Mouse (Mus musculus) MEL (cell line): ENCODE results near the gene Gm26620. TPM values are rescaled to one million over a fixed set of nuclear protein-coding genes. Genes with fewer than 3 reads are reported as not detected.
A peak's percentile ranks its signal among the peaks of the same experiment; 100 is the strongest.

ENCODE experiments used
- DNase-seq: peaks from one replicate; pipeline ENCODE4 v3.0.0; 2011; ENCODE audit warnings: low read depth, low spot score
- H3K27ac ChIP-seq: 2 replicates; pipeline ENCODE4 v1.5.1; 2012; ENCODE audit warnings: low read depth, mild to moderate bottlenecking, control low read depth, low read length, moderate library complexity; ENCODE audit not compliant: control insufficient read depth
- H3K27me3 ChIP-seq, 2 experiments: fragments of 150-350 bp in 1 of 2; sonication (generic) in 1 of 2; 2 replicates each; pipeline ENCODE4 v1.6.1; 2012; ENCODE audit warnings: low read length in 2 of 2, mild to moderate bottlenecking in 2 of 2, improper control_type of control experiment in 1 of 2, moderate library complexity in 1 of 2; ENCODE audit not compliant: insufficient read depth in 2 of 2, control insufficient read depth in 1 of 2
- H3K36me3 ChIP-seq, 2 experiments: 2 replicates each; pipeline ENCODE4 v1.6.1; 2012 to 2014; ENCODE audit warnings: low read length in 2 of 2, improper control_type of control experiment in 1 of 2, inconsistent platforms in 1 of 2, mild to moderate bottlenecking in 1 of 2; ENCODE audit not compliant: insufficient read depth in 2 of 2, control insufficient read depth in 1 of 2
- H3K4me1 ChIP-seq, 2 experiments: fragments of 150-350 bp in 1 of 2; sonication (generic) in 1 of 2; 2 replicates each; pipeline ENCODE4 v1.6.1; 2012; ENCODE audit warnings: low read length in 2 of 2, improper control_type of control experiment in 1 of 2, mild to moderate bottlenecking in 1 of 2; ENCODE audit not compliant: insufficient read depth in 2 of 2, control insufficient read depth in 1 of 2
- H3K4me3 ChIP-seq, 2 experiments: fragments of 150-350 bp in 1 of 2; sonication (generic) in 1 of 2; 2 replicates each; pipeline ENCODE4 v1.5.1; 2012; ENCODE audit warnings: low read depth in 2 of 2, low read length in 2 of 2, mild to moderate bottlenecking in 2 of 2, moderate library complexity in 2 of 2, control low read depth in 1 of 2, improper control_type of control experiment in 1 of 2; ENCODE audit not compliant: control insufficient read depth in 1 of 2, insufficient read depth in 1 of 2
- H3K79me2 ChIP-seq: 2 replicates; pipeline ENCODE4 v1.6.1; 2012; ENCODE audit warnings: mild to moderate bottlenecking, low read length, moderate library complexity; ENCODE audit not compliant: control insufficient read depth, poor library complexity, insufficient read depth
- H3K9ac ChIP-seq: 2 replicates; pipeline ENCODE4 v1.6.1; 2012; ENCODE audit warnings: low read depth, mild to moderate bottlenecking, control low read depth, low read length, moderate library complexity; ENCODE audit not compliant: control insufficient read depth, poor library complexity, severe bottlenecking
- H3K9me3 ChIP-seq: fragments of 150-350 bp; sonication (generic); replicated peaks from 2 replicates; pipeline ENCODE4 v1.6.1; 2012; ENCODE audit warnings: mild to moderate bottlenecking, low read length, improper control_type of control experiment, moderate library complexity; ENCODE audit not compliant: insufficient read depth
- BHLHE40 ChIP-seq: IDR thresholded peaks from 2 replicates; pipeline ENCODE4 v1.6.1; 2012; ENCODE audit warnings: low read depth, mild to moderate bottlenecking, inconsistent platforms, low read length, improper control_type of control experiment, borderline replicate concordance
- CHD1 ChIP-seq: IDR thresholded peaks from 2 replicates; pipeline ENCODE4 v1.6.1; 2012; ENCODE audit warnings: low read depth, mild to moderate bottlenecking, inconsistent platforms, low read length, improper control_type of control experiment
- CHD2 ChIP-seq: IDR thresholded peaks from 2 replicates; pipeline ENCODE4 v1.6.1; 2011; ENCODE audit warnings: low read length, improper control_type of control experiment
- CTCF ChIP-seq, 3 experiments: IDR thresholded peaks in 2 of 3; conservative IDR thresholded peaks in 1 of 3; 2 replicates each; pipeline ENCODE4 v1.5.1; 2011 to 2012; ENCODE audit warnings: low read length in 3 of 3, low read depth in 2 of 3, mild to moderate bottlenecking in 2 of 3, improper control_type of control experiment in 1 of 3, inconsistent platforms in 1 of 3, mixed read lengths in 1 of 3, moderate library complexity in 1 of 3; ENCODE audit not compliant: control insufficient read depth in 1 of 3, insufficient read depth in 1 of 3, poor library complexity in 1 of 3, severe bottlenecking in 1 of 3
- E2F4 ChIP-seq: IDR thresholded peaks from 2 replicates; pipeline ENCODE4 v1.6.1; 2011; ENCODE audit warnings: low read depth, low read length, improper control_type of control experiment, borderline replicate concordance
- ELF1 ChIP-seq: IDR thresholded peaks from 2 replicates; pipeline ENCODE4 v1.6.1; 2014; ENCODE audit warnings: low read depth, mild to moderate bottlenecking, inconsistent platforms, low read length, improper control_type of control experiment, moderate library complexity
- EP300 ChIP-seq, 2 experiments: IDR thresholded peaks; 2 replicates each; pipeline ENCODE4 v1.6.1; 2011; ENCODE audit warnings: improper control_type of control experiment in 2 of 2, low read length in 2 of 2, low read depth in 1 of 2, mild to moderate bottlenecking in 1 of 2
- ETS1 ChIP-seq: IDR thresholded peaks from 2 replicates; pipeline ENCODE4 v1.6.1; 2012; ENCODE audit warnings: low read depth, mild to moderate bottlenecking, inconsistent platforms, low read length, improper control_type of control experiment, moderate library complexity
- HCFC1 ChIP-seq: IDR thresholded peaks from 2 replicates; pipeline ENCODE4 v1.6.1; 2012; ENCODE audit warnings: low read depth, mild to moderate bottlenecking, inconsistent platforms, low read length, improper control_type of control experiment, moderate library complexity
- JUND ChIP-seq: IDR thresholded peaks from 2 replicates; pipeline ENCODE4 v1.6.1; 2011; ENCODE audit warnings: low read depth, mild to moderate bottlenecking, improper control_type of control experiment, low read length
- KAT2A ChIP-seq: conservative IDR thresholded peaks from 2 replicates; pipeline ENCODE4 v1.6.1; 2012; ENCODE audit warnings: low read depth, low read length, improper control_type of control experiment, inconsistent platforms
- MAFK ChIP-seq: IDR thresholded peaks from 2 replicates; pipeline ENCODE4 v1.6.1; 2011; ENCODE audit warnings: low read depth, mild to moderate bottlenecking, low read length, improper control_type of control experiment, borderline replicate concordance
- MAX ChIP-seq: IDR thresholded peaks from 2 replicates; pipeline ENCODE4 v1.6.1; 2011; ENCODE audit warnings: low read length, improper control_type of control experiment
- MAZ ChIP-seq: IDR thresholded peaks from 2 replicates; pipeline ENCODE4 v1.6.1; 2012; ENCODE audit warnings: low read depth, mild to moderate bottlenecking, inconsistent platforms, low read length, improper control_type of control experiment
- MEF2A ChIP-seq: IDR thresholded peaks from 2 replicates; pipeline ENCODE4 v1.6.1; 2014; ENCODE audit warnings: low read depth, mild to moderate bottlenecking, inconsistent platforms, low read length, improper control_type of control experiment; ENCODE audit not compliant: poor library complexity, insufficient replicate concordance, severe bottlenecking; ENCODE audit errors: extremely low read depth
- MXI1 ChIP-seq: IDR thresholded peaks from 2 replicates; pipeline ENCODE4 v1.6.1; 2011; ENCODE audit warnings: mild to moderate bottlenecking, low read depth, low read length, improper control_type of control experiment
- MYB ChIP-seq: IDR thresholded peaks from 2 replicates; pipeline ENCODE4 v1.6.1; 2011; ENCODE audit warnings: mild to moderate bottlenecking, low read depth, low read length, improper control_type of control experiment
- MYC ChIP-seq: IDR thresholded peaks from 2 replicates; pipeline ENCODE4 v1.6.1; 2011; ENCODE audit warnings: low read depth, mild to moderate bottlenecking, low read length, improper control_type of control experiment, moderate library complexity
- NELFE ChIP-seq: IDR thresholded peaks from 2 replicates; pipeline ENCODE4 v1.6.1; 2011; ENCODE audit warnings: low read depth, low read length, improper control_type of control experiment
- NRF1 ChIP-seq: IDR thresholded peaks from 2 replicates; pipeline ENCODE4 v1.6.1; 2014; ENCODE audit warnings: low read depth, mild to moderate bottlenecking, inconsistent platforms, low read length, improper control_type of control experiment, moderate library complexity; ENCODE audit not compliant: poor library complexity, insufficient read depth, severe bottlenecking
- POLR2A ChIP-seq, 2 experiments: IDR thresholded peaks; 2 replicates each; pipeline ENCODE4 v1.6.1; 2011 to 2012; ENCODE audit warnings: low read length in 2 of 2, mild to moderate bottlenecking in 2 of 2, control low read depth in 1 of 2, improper control_type of control experiment in 1 of 2, low read depth in 1 of 2, moderate library complexity in 1 of 2; ENCODE audit not compliant: control insufficient read depth in 1 of 2, insufficient read depth in 1 of 2, poor library complexity in 1 of 2
- POLR2AphosphoS2 ChIP-seq: IDR thresholded peaks from 2 replicates; pipeline ENCODE4 v1.6.1; 2011; ENCODE audit warnings: low read length, improper control_type of control experiment
- POLR2AphosphoS5 ChIP-seq: IDR thresholded peaks from 2 replicates; pipeline ENCODE4 v1.6.1; 2012; ENCODE audit warnings: low read depth, borderline replicate concordance, mild to moderate bottlenecking, inconsistent platforms, low read length, moderate library complexity, mixed read lengths
- RCOR1 ChIP-seq: IDR thresholded peaks from 2 replicates; pipeline ENCODE4 v1.6.1; 2012; ENCODE audit warnings: low read depth, mild to moderate bottlenecking, inconsistent platforms, low read length, improper control_type of control experiment
- SIN3A ChIP-seq: IDR thresholded peaks from 2 replicates; pipeline ENCODE4 v1.6.1; 2012; ENCODE audit warnings: low read length, improper control_type of control experiment, inconsistent platforms
- SMC3 ChIP-seq: IDR thresholded peaks from 2 replicates; pipeline ENCODE4 v1.6.1; 2011; ENCODE audit warnings: low read depth, low read length, improper control_type of control experiment
- TAL1 ChIP-seq: IDR thresholded peaks from 2 replicates; pipeline ENCODE4 v1.6.1; 2012; ENCODE audit warnings: mild to moderate bottlenecking, inconsistent platforms, low read length, moderate library complexity, mixed read lengths
- TBP ChIP-seq: IDR thresholded peaks from 2 replicates; pipeline ENCODE4 v1.8.0; 2011; ENCODE audit warnings: low read depth, low read length, improper control_type of control experiment
- TCF12 ChIP-seq: IDR thresholded peaks from 2 replicates; pipeline ENCODE4 v1.6.1; 2014; ENCODE audit warnings: low read depth, mild to moderate bottlenecking, inconsistent platforms, low read length, improper control_type of control experiment, moderate library complexity
- UBTF ChIP-seq: IDR thresholded peaks from 2 replicates; pipeline ENCODE4 v1.6.1; 2012; ENCODE audit warnings: low read depth, mild to moderate bottlenecking, inconsistent platforms, low read length, improper control_type of control experiment, moderate library complexity, borderline replicate concordance; ENCODE audit not compliant: insufficient read depth
- USF1 ChIP-seq: IDR thresholded peaks from 2 replicates; pipeline ENCODE4 v1.6.1; 2014; ENCODE audit warnings: low read depth, mild to moderate bottlenecking, inconsistent platforms, low read length, improper control_type of control experiment, moderate library complexity
- USF2 ChIP-seq, 2 experiments: IDR thresholded peaks; 2 replicates each; pipeline ENCODE4 v1.6.1; 2011 to 2012; ENCODE audit warnings: improper control_type of control experiment in 2 of 2, low read length in 2 of 2, borderline replicate concordance in 1 of 2, inconsistent platforms in 1 of 2, low read depth in 1 of 2, mild to moderate bottlenecking in 1 of 2; ENCODE audit not compliant: insufficient read depth in 1 of 2
- ZC3H11A ChIP-seq: IDR thresholded peaks from 2 replicates; pipeline ENCODE4 v1.6.1; 2012; ENCODE audit warnings: low read depth, mild to moderate bottlenecking, inconsistent platforms, low read length, improper control_type of control experiment
- ZKSCAN1 ChIP-seq: IDR thresholded peaks from 2 replicates; pipeline ENCODE4 v1.6.1; 2012; ENCODE audit warnings: low read depth, mild to moderate bottlenecking, inconsistent platforms, low read length, improper control_type of control experiment, moderate library complexity
- ZMIZ1 ChIP-seq: IDR thresholded peaks from 2 replicates; pipeline ENCODE4 v1.6.1; 2012; ENCODE audit warnings: low read depth, mild to moderate bottlenecking, inconsistent platforms, low read length, improper control_type of control experiment, moderate library complexity
- ZNF384 ChIP-seq: IDR thresholded peaks from 2 replicates; pipeline ENCODE4 v1.6.1; 2012; ENCODE audit warnings: low read depth, mild to moderate bottlenecking, inconsistent platforms, low read length, improper control_type of control experiment
- polyA plus RNA-seq, 2 experiments: library from polyadenylated mRNA; stranded (reverse) in 1 of 2; unstranded in 1 of 2; fragments of >175 nt in 1 of 2; fragments of >200 nt in 1 of 2; gene quantifications; 2 replicates each; pipeline versions ENCODE4 v1.2.1 to v1.2.4; 2012; ENCODE audit warnings: low replicate concordance in 2 of 2, low read depth in 1 of 2; ENCODE audit not compliant: insufficient read length in 2 of 2, insufficient read depth in 1 of 2, missing spikeins in 1 of 2
- total RNA-seq: library from RNA; depleted of rRNA; stranded (reverse); fragments of 300-350 nt; gene quantifications from 2 replicates; pipeline ENCODE4 v1.2.3, GENCODE M21; 2012

The Gm26620 gene
- total and polyA plus RNA-seq, 3 experiments, result 1.0 to 5.5 TPM; not detected in 1

DNA sequence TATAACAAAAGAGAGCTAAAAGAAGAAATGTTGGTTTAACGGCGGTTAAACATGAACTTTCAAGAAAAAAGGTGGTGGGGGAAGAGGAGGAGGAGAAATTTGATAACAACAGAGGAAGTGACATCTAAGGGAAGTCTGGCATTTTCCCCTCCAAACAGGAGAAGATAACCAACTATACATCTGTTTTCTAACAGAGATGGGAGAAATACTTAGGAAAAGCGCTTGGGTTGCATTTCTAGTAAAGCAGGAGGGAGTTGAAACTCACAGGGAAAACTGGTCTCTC, 22.5 kb upstream of the Gm26620 start (continued):
- peak; percentile 75 for TF ChIP-seq ETS1

DNA sequence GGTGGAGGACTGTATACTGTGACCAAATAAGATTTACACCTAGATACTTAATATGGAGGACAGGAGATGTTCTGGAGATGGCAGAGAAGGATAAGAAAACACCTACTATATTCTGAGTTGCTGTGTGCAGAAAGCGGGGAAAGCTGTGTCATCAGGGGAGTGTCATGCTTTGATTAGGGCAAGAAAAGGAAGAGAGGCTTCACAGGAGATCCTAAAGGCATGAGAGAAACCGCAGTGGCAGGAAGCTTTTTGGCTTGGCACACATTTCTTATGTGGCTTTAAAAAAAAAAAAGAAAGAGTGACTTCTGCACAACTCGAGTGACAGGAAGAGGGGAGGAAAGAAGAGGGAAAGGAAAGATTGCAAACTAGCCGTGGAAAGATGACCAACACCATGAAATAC, 21.8 kb upstream of the Gm26620 start:
- Histone ChIP-seq H3K9ac (no peak overlapping the region), H3K79me2 (peaks cover 57% of the 10 kb centered on the region), H3K9me3 (no peaks in the 10 kb centered on the region), H3K4me1 (peaks cover 9 to 29% of the 10 kb centered on the region in 2 experiments), H3K36me3 (peaks cover 0 to 55% of the 10 kb centered on the region in 2 experiments; a peak in 2 of 4 replicates), H3K4me3 (peak overlapping the region; percentile 32 to 52; a peak in 3 of 4 replicates), H3K27me3 (no peaks in the 10 kb centered on the region), H3K27ac (peak overlapping the region; percentile 82)
- peak; percentile 80 for DNase-seq
- TF ChIP-seq MAZ, result no peak
- no peak; the same call in 1 of the 2 replicates for TF ChIP-seq JUND
- TF ChIP-seq USF2 (IDR thresholded peaks at IDR 0.05; ENCODE audit: borderline replicate concordance in 1 of 2, insufficient read depth in 1 of 2, low read depth in 1 of 2, low read length in 2 of 2), result no peak
- peak; percentile 74 for TF ChIP-seq MXI1
- no peak for TF ChIP-seq TBP
- TF ChIP-seq EP300 (IDR thresholded peaks at IDR 0.05; ENCODE audit: low read depth in 1 of 2, low read length in 2 of 2), result peak; percentile 67 to 81
- peak; percentile 39; the same call in 1 of the 2 replicates for TF ChIP-seq TAL1
- TF ChIP-seq E2F4, result no peak
- peak; percentile 48; the same call in 1 of the 2 replicates for TF ChIP-seq MAFK
- TF ChIP-seq POLR2AphosphoS5, result no peak
- TF ChIP-seq CHD1, result no peak
- TF ChIP-seq POLR2AphosphoS2, result no peak
- TF ChIP-seq NELFE, result no peak
- TF ChIP-seq RCOR1, result peak; percentile 90
- TF ChIP-seq ZKSCAN1, result no peak
- no peak for TF ChIP-seq POLR2A (IDR thresholded peaks at IDR 0.05; ENCODE audit: control insufficient read depth in 1 of 2, insufficient read depth in 1 of 2, low read depth in 1 of 2, low read length in 2 of 2, poor library complexity in 1 of 2)
- peak; percentile 70 for TF ChIP-seq SIN3A
- TF ChIP-seq USF1, result no peak
- TF ChIP-seq SMC3, result no peak
- no peak for TF ChIP-seq CHD2
- peak; percentile 63; the same call in 1 of the 2 replicates for TF ChIP-seq BHLHE40
- TF ChIP-seq MYC, result peak; percentile 48; the same call in 1 of the 2 replicates
- no peak for TF ChIP-seq UBTF
- TF ChIP-seq ETS1, result peak; percentile 85
- TF ChIP-seq MEF2A, result no peak
- peak; percentile 54; the same call in 1 of the 2 replicates for TF ChIP-seq TCF12
- no peak for TF ChIP-seq ZMIZ1
- TF ChIP-seq NRF1, result no peak
- TF ChIP-seq KAT2A, result no peak; the same call in 1 of the 2 replicates
- TF ChIP-seq ZC3H11A, result no peak
- TF ChIP-seq ELF1, result no peak
- TF ChIP-seq ZNF384, result peak; percentile 96
- TF ChIP-seq HCFC1, result no peak
- no peak for TF ChIP-seq MYB
- TF ChIP-seq MAX, result peak; percentile 51
- no peak for TF ChIP-seq CTCF (IDR thresholded peaks at IDR 0.05 in 2 of 3, conservative IDR thresholded peaks at IDR 0.05 in 1 of 3; ENCODE audit: control insufficient read depth in 1 of 3, insufficient read depth in 1 of 3, low read depth in 2 of 3, low read length in 3 of 3, poor library complexity in 1 of 3, severe bottlenecking in 1 of 3)
